Mouse (Mus musculus) erythroid progenitor cell, adult 5-6 weeks (primary cell): ENCODE results near the gene Tomm22. TPM values are rescaled to one million over a fixed set of nuclear protein-coding genes. Genes with fewer than 3 reads are reported as not detected.
"Not testable (repeated sequence)": the region's sequence is repeated elsewhere in the genome, so short reads cannot be mapped to it uniquely, and the experiment has no call there.

Experiments used
- ATAC-seq: replicated peaks from 2 replicates; pipeline ENCODE4 v1.8.0; 2016; ENCODE audit warnings: moderate number of reproducible peaks, mild to moderate bottlenecking, moderate TSS enrichment, inconsistent platforms; ENCODE audit not compliant: poor library complexity, low FRiP score, severe bottlenecking
- total RNA-seq, 2 experiments: library from RNA; stranded (forward) in 1 of 2; stranded (reverse) in 1 of 2; fragments of 150-400 nt in 1 of 2; fragments of 186-747, 209-891 nt in 1 of 2; gene quantifications; 2 replicates each; pipeline versions ENCODE4 v1.2.3 to v1.2.4; 2015 to 2017; ENCODE audit warnings: low replicate concordance in 2 of 2

Gene Tomm22
- total RNA-seq (2015; ENCODE audit: low replicate concordance) (70.8 and 73.9 TPM in 2 replicates), total RNA-seq (2017; ENCODE audit: low replicate concordance) (54.8 and 62.5 TPM in 2 replicates)

- peak; percentile 99 for ATAC-seq
These were observed at the start of gene Tomm22 for GRCm38 (mm10) chr15:79670249-79670971. Tomm22 (plus strand) TSS chr15:79670861.

- no peak for ATAC-seq
These were observed 40.2 kb upstream of the Tomm22 start for GRCm38 (mm10) chr15:79630471-79630870.

GRCm38 (mm10) chr15:79641135-79641817 lies 29.4 kb upstream of the Tomm22 start:
- ATAC-seq: no peak

- ATAC-seq: no peak
These were observed 25.2 kb upstream of the Tomm22 start for GRCm38 (mm10) chr15:79645483-79645882.

GRCm38 (mm10) chr15:79648130-79648529 lies 22.5 kb upstream of the Tomm22 start:
- no peak for ATAC-seq

GRCm38 (mm10) chr15:79650569-79650968 lies 20.1 kb upstream of the Tomm22 start:
- ATAC-seq: 0 out of 2 replicates have a peak, but pooled peaks have one; percentile 55

- ATAC-seq: no peak
These were observed 19.2 kb upstream of the Tomm22 start for GRCm38 (mm10) chr15:79651481-79651880.

- no peak for ATAC-seq
These were observed 14.2 kb upstream of the Tomm22 start for GRCm38 (mm10) chr15:79656451-79656850.

GRCm38 (mm10) chr15:79657837-79658530 lies 12.7 kb upstream of the Tomm22 start:
- peak; percentile 69 for ATAC-seq

- peak; percentile 88 for ATAC-seq
These were observed 11.9 kb upstream of the Tomm22 start, which contains the start of the genes Fam227a and Cby1 for GRCm38 (mm10) chr15:79658531-79659375. Fam227a (minus strand) TSS chr15:79658956. Cby1 (plus strand) TSS chr15:79659199.

- no peak for ATAC-seq
These were observed 8.8 kb upstream of the Tomm22 start for GRCm38 (mm10) chr15:79661852-79662251.

GRCm38 (mm10) chr15:79664666-79665065 lies 6.0 kb upstream of the Tomm22 start:
- no peak for ATAC-seq

- no peak for ATAC-seq
These were observed 1.5 kb upstream of the Tomm22 start for GRCm38 (mm10) chr15:79669195-79669594.

- ATAC-seq: peak; percentile 60
These were observed 275 bp downstream of the Tomm22 start for GRCm38 (mm10) chr15:79670972-79671299.

- not testable (repeated sequence) for ATAC-seq
These were observed 1.2 kb downstream of the Tomm22 start for GRCm38 (mm10) chr15:79671828-79672348.

GRCm38 (mm10) chr15:79677936-79678335 lies 7.3 kb downstream of the Tomm22 start:
- no peak for ATAC-seq

GRCm38 (mm10) chr15:79681973-79682372 lies 11.3 kb downstream of the Tomm22 start:
- peak; percentile 59 for ATAC-seq

- no peak for ATAC-seq
These were observed 12.5 kb downstream of the Tomm22 start for GRCm38 (mm10) chr15:79683146-79683545.

GRCm38 (mm10) chr15:79683707-79684465 lies 13.2 kb downstream of the Tomm22 start:
- no peak for ATAC-seq
